10 mouse cellular contexts compared by ENCODE assay signal in genomic region chr14:32950312-32951301, GRCm38 (mm10). TPM values are rescaled to one million over a fixed set of nuclear protein-coding genes. Genes with fewer than 3 reads are reported as not detected.
A peak's percentile ranks its signal among the peaks of the same experiment; 100 is the strongest.
DNase-seq lines count a peak whose midpoint lies in the region; ATAC-seq and TF ChIP-seq lines count a peak whose summit lies in the region.
"Had no signal": no experiment of that assay in that cellular context is flagged by ENCODE, and none has a peak within 500 bp of the region (broad histone marks: within the 10 kb centered on the region; RNA-seq: fewer than 3 reads in every experiment).

No protein-coding gene starts in this region.

- intact Hi-C loops in gastrocnemius, adult 2 months (cut with DNase I): no loop called here

- peak overlapping the region; percentile 13; the same call in 1 of the 2 replicates for H3K4me3 ChIP-seq in gastrocnemius, adult 2 months
- no peak overlapping the region for H3K4me3 ChIP-seq in hindbrain, embryonic 12.5 days
- H3K4me3 ChIP-seq in limb, embryonic 13.5 days: no peak overlapping the region

- no peaks in the 10 kb centered on the region for H3K9me3 ChIP-seq in hindbrain, embryonic 12.5 days (replicated peaks)
- H3K9me3 ChIP-seq in limb, embryonic 13.5 days: no peaks in the 10 kb centered on the region

- H3K4me2 ChIP-seq in hindbrain, embryonic 12.5 days (replicated peaks): peak overlapping the region; percentile 13; the same call in 1 of the 2 replicates
- H3K4me2 ChIP-seq in limb, embryonic 13.5 days (replicated peaks): peak overlapping the region; percentile 34

- H3K4me1 ChIP-seq in hindbrain, embryonic 12.5 days: peaks cover 15% of the 10 kb centered on the region
- H3K4me1 ChIP-seq in limb, embryonic 13.5 days: peaks cover 14% of the 10 kb centered on the region

- H3K36me3 ChIP-seq in hindbrain, embryonic 12.5 days: no peaks in the 10 kb centered on the region
- no peaks in the 10 kb centered on the region for H3K36me3 ChIP-seq in limb, embryonic 13.5 days
- H3K36me3 ChIP-seq: G1E had no signal

- H3K27ac ChIP-seq in gastrocnemius, adult 2 months: peak overlapping the region; percentile 67
- peak overlapping the region; percentile 57; the same call in 1 of the 2 replicates for H3K27ac ChIP-seq in hindbrain, embryonic 12.5 days
- H3K27ac ChIP-seq in limb, embryonic 13.5 days: no peak overlapping the region

- ATAC-seq in hindbrain, embryonic 12.5 days (ENCODE audit: low FRiP score): peak; percentile 83
- peak; percentile 64 for ATAC-seq in limb, embryonic 13.5 days (ENCODE audit: low FRiP score, low read depth)

- no peak for TF ChIP-seq CTCF in gastrocnemius, adult 2 months (IDR thresholded peaks at IDR 0.05)

- peak; percentile 35 to 38 for DNase-seq in right cerebral cortex, postnatal 10 days (ENCODE audit: low spot score in 2 of 2)
- no peak for DNase-seq in right cerebral cortex, postnatal 25 days
- peak; percentile 78 for DNase-seq in gastrocnemius, adult 2 months
- peak; percentile 29 for DNase-seq in ovary, postnatal 14 days (ENCODE audit: low spot score)
- no peak for DNase-seq in layer of hippocampus, postnatal 14 days (ENCODE audit: low spot score in 2 of 2)
- DNase-seq in thymus, postnatal 0 days (ENCODE audit: low spot score): no peak

- H3K27me3 ChIP-seq in hindbrain, embryonic 12.5 days: peaks cover 5% of the 10 kb centered on the region; the same call in 1 of the 2 replicates
- H3K27me3 ChIP-seq in limb, embryonic 13.5 days: 0 out of 2 replicates have a peak, but pooled peaks cover 2% of the 10 kb centered on the region

- 47% methylated on average over 20 of the region's 20 CpGs for WGBS in hindbrain, embryonic 12.5 days
- WGBS in limb, embryonic 13.5 days: 41% methylated on average over 20 of the region's 20 CpGs

- no peak overlapping the region for H3K9ac ChIP-seq in hindbrain, embryonic 12.5 days
- H3K9ac ChIP-seq in limb, embryonic 13.5 days: no peak overlapping the region

RNA-seq across cellular contexts. Expression of gene Lrrc18, which starts 40.6 kb away (rescaled TPM):
- under 1 TPM in 1 of 2 experiments, not detected in 1; 0.31 TPM for total RNA-seq in gastrocnemius, adult 2 months (2021)
- 0.40 and 0.43 TPM in 2 replicates for polyA plus RNA-seq in hindbrain, embryonic 12.5 days (2016; fragmentation: Nextera tagmentation; extraction: Ambion mirVana)
- 0.37 and 0.41 TPM in 2 replicates for polyA plus RNA-seq in limb, embryonic 13.5 days (2015; fragmentation: Nextera tagmentation; extraction: Ambion mirVana)
- total RNA-seq in layer of hippocampus, postnatal 14 days (2021): under 1 TPM; 0.36 to 0.44 TPM
- 0.52 and 0.89 TPM in 2 replicates for polyA plus RNA-seq in thymus, postnatal 0 days (2015; fragmentation: Nextera tagmentation; extraction: Ambion mirVana)
- total RNA-seq: hematopoietic stem cell, adult 5-6 weeks had no signal
- polyA plus RNA-seq: G1E had no signal

Comparison
In these comparisons a context has a peak if more than half of its experiments do, and no peak if none do; other contexts are left out.
1. DNase-seq: peak in right cerebral cortex, postnatal 10 days (2 of 2), gastrocnemius, adult 2 months (single experiment) and ovary, postnatal 14 days (single experiment); none in right cerebral cortex, postnatal 25 days (single experiment), layer of hippocampus, postnatal 14 days (0 of 2) and thymus, postnatal 0 days (single experiment).